Mouse (Mus musculus) G1E (cell line): ENCODE data around the gene Clic3.

Experiments
- CTCF ChIP-seq: IDR thresholded peaks from 2 replicates; pipeline ENCODE4 v1.5.1; 2012; ENCODE audit warnings: low read depth, low read length, inconsistent platforms, mixed read lengths
- GATA1 ChIP-seq: IDR thresholded peaks from 2 replicates; pipeline ENCODE4 v1.6.1; 2012; ENCODE audit warnings: borderline replicate concordance, low read length, inconsistent platforms, mixed read lengths
- GATA2 ChIP-seq: IDR thresholded peaks from 2 replicates; pipeline ENCODE4 v1.6.1; 2012; ENCODE audit warnings: low read depth, low read length, inconsistent platforms, borderline replicate concordance
- POLR2AphosphoS5 ChIP-seq: IDR thresholded peaks from 2 replicates; pipeline ENCODE4 v1.6.1; 2012; ENCODE audit warnings: low read depth, low read length, inconsistent platforms; ENCODE audit not compliant: insufficient replicate concordance
- TAL1 ChIP-seq: conservative IDR thresholded peaks from 2 replicates; pipeline ENCODE4 v1.6.1; 2012; ENCODE audit warnings: low read depth, low read length, inconsistent platforms, mixed read lengths

- no peak for TF ChIP-seq GATA1
- no peak for TF ChIP-seq CTCF
- no peak for TF ChIP-seq GATA2
- TF ChIP-seq TAL1: no peak
- TF ChIP-seq POLR2AphosphoS5: no peak
These were observed 9.4 kb downstream of the Clic3 start for GRCm38 (mm10) chr2:25465816-25466635.
